Mouse (Mus musculus): ENCODE data around the gene Cacna1c.

Gene Cacna1c

GRCm38 (mm10) chr6:119196382-119197305, at the start of gene Cacna1c:
Gene Cacna1c (minus strand): TSS chr6:119196418.
- DNase-seq (ENCODE audit: low spot score in 2 of 2): no peak

GRCm38 (mm10) chr6:119240871-119241705, 44.9 kb upstream of the Cacna1c start:
- DNase-seq (ENCODE audit: low spot score in 2 of 2): no peak

- no peak for DNase-seq (ENCODE audit: low spot score in 2 of 2)
Observed at GRCm38 (mm10) chr6:119240256-119240655, 44.0 kb upstream of the Cacna1c start.

- no peak for DNase-seq (ENCODE audit: low spot score in 2 of 2)
Observed at GRCm38 (mm10) chr6:119239341-119240005, 43.3 kb upstream of the Cacna1c start.

GRCm38 (mm10) chr6:119237427-119237989, 41.3 kb upstream of the Cacna1c start:
- peak; percentile 75 to 82 for DNase-seq (ENCODE audit: low spot score in 2 of 2)

GRCm38 (mm10) chr6:119236241-119236640, 40.0 kb upstream of the Cacna1c start, which contains the start of gene Cacna2d4:
Gene Cacna2d4 (plus strand): TSS chr6:119236526.
- no peak for DNase-seq (ENCODE audit: low spot score in 2 of 2)

GRCm38 (mm10) chr6:119235441-119235840, 39.2 kb upstream of the Cacna1c start:
- no peak for DNase-seq (ENCODE audit: low spot score in 2 of 2)

GRCm38 (mm10) chr6:119233066-119233465, 36.8 kb upstream of the Cacna1c start:
- no peak for DNase-seq (ENCODE audit: low spot score in 2 of 2)

GRCm38 (mm10) chr6:119228861-119229603, 32.8 kb upstream of the Cacna1c start:
- DNase-seq (ENCODE audit: low spot score in 2 of 2): no peak

GRCm38 (mm10) chr6:119227001-119227400, 30.8 kb upstream of the Cacna1c start:
- DNase-seq (ENCODE audit: low spot score in 2 of 2): peak in 1 of 2 experiments; percentile 2

GRCm38 (mm10) chr6:119225731-119226130, 29.5 kb upstream of the Cacna1c start:
- DNase-seq (ENCODE audit: low spot score in 2 of 2): peak in 1 of 2 experiments; percentile 3

- DNase-seq (ENCODE audit: low spot score in 2 of 2): peak in 1 of 2 experiments; percentile 6
Observed at GRCm38 (mm10) chr6:119225226-119225625, 29.0 kb upstream of the Cacna1c start.

- DNase-seq (ENCODE audit: low spot score in 2 of 2): peak in 1 of 2 experiments; percentile 22
Observed at GRCm38 (mm10) chr6:119224451-119225195, 28.4 kb upstream of the Cacna1c start.

GRCm38 (mm10) chr6:119220297-119220696, 24.1 kb upstream of the Cacna1c start:
- peak in 1 of 2 experiments; percentile 62 for DNase-seq (ENCODE audit: low spot score in 2 of 2)

GRCm38 (mm10) chr6:119219237-119219870, 23.1 kb upstream of the Cacna1c start:
- no peak for DNase-seq (ENCODE audit: low spot score in 2 of 2)

- no peak for DNase-seq (ENCODE audit: low spot score in 2 of 2)
Observed at GRCm38 (mm10) chr6:119218591-119218990, 22.4 kb upstream of the Cacna1c start.

GRCm38 (mm10) chr6:119217661-119218060, 21.4 kb upstream of the Cacna1c start:
- no peak for DNase-seq (ENCODE audit: low spot score in 2 of 2)

GRCm38 (mm10) chr6:119215040-119215613, 18.9 kb upstream of the Cacna1c start:
- DNase-seq (ENCODE audit: low spot score in 2 of 2): no peak

GRCm38 (mm10) chr6:119214190-119214589, 18.0 kb upstream of the Cacna1c start:
- no peak for DNase-seq (ENCODE audit: low spot score in 2 of 2)

Data from frontal cortex, postnatal 10 days (tissue).